Mouse (Mus musculus) heart, embryonic 13.5 days (tissue): Measurements from ENCODE around the gene 4430402I18Rik. TPM values are rescaled to one million over a fixed set of nuclear protein-coding genes. Genes with fewer than 3 reads are reported as not detected.
A peak's percentile ranks its signal among the peaks of the same experiment; 100 is the strongest.

Source experiments
- ATAC-seq: fragments of 200-750 bp; cut with Nextera tagmentation; 2 replicates; pipeline ENCODE4 v1.8.0; 2017; ENCODE audit warnings: moderate TSS enrichment; ENCODE audit not compliant: insufficient number of reproducible peaks, low FRiP score, low TSS enrichment; ENCODE audit errors: extremely low read depth
- H3K27ac ChIP-seq: fragments of 300-500 bp; sonication (generic); replicated peaks from 2 replicates; pipeline ENCODE4 v1.5.1; 2015; ENCODE audit warnings: moderate library complexity, mild to moderate bottlenecking, inconsistent platforms
- H3K27me3 ChIP-seq: fragments of 300-500 bp; sonication (generic); replicated peaks from 2 replicates; pipeline ENCODE4 v1.6.1; 2015; ENCODE audit warnings: mild to moderate bottlenecking, inconsistent platforms
- H3K36me3 ChIP-seq: fragments of 300-500 bp; sonication (generic); 2 replicates; pipeline ENCODE4 v1.6.1; 2015; ENCODE audit warnings: mild to moderate bottlenecking, inconsistent platforms
- H3K4me1 ChIP-seq: fragments of 300-500 bp; sonication (generic); 2 replicates; pipeline ENCODE4 v1.6.1; 2015; ENCODE audit warnings: inconsistent platforms
- H3K4me2 ChIP-seq: fragments of 300-500 bp; sonication (generic); 2 replicates; pipeline ENCODE4 v1.6.1; 2015; ENCODE audit warnings: inconsistent platforms, mild to moderate bottlenecking, moderate library complexity
- H3K4me3 ChIP-seq: fragments of 300-500 bp; sonication (generic); 2 replicates; pipeline ENCODE4 v1.5.1; 2015; ENCODE audit warnings: moderate library complexity, mild to moderate bottlenecking, inconsistent platforms
- H3K9ac ChIP-seq: fragments of 300-500 bp; sonication (generic); 2 replicates; pipeline ENCODE4 v1.6.1; 2015; ENCODE audit warnings: inconsistent platforms, mild to moderate bottlenecking, moderate library complexity
- H3K9me3 ChIP-seq: fragments of 300-500 bp; sonication (generic); 2 replicates; pipeline ENCODE4 v1.6.1; 2016; ENCODE audit warnings: inconsistent platforms
- WGBS: fragments of 180-500 bp; shearing (Covaris S2); methylation state at CpG from one replicate; pipeline ENCODE4 v1.1.7; 2015; ENCODE audit warnings: mixed read lengths; 5-methylcytosine and 5-hydroxymethylcytosine counted together
- polyA plus RNA-seq: library from polyadenylated mRNA; unstranded; fragments of >200 nt; fragmentation: Nextera tagmentation; extraction: Ambion mirVana; gene quantifications from 2 replicates; pipeline ENCODE4 v1.2.1, GENCODE M21; 2015

The 4430402I18Rik gene
- polyA plus RNA-seq, 1 experiment from 2014 or later, result 6.8 TPM

GRCm38 (mm10) chr19:28995366-28995765 lies 27.8 kb upstream of the 4430402I18Rik start:
- no peak overlapping the region for H3K9ac ChIP-seq
- no peak overlapping the region for H3K27ac ChIP-seq
- 88% methylated on average over 5 of the region's 5 CpGs for WGBS
- H3K4me3 ChIP-seq, result no peak overlapping the region
- H3K4me1 ChIP-seq, result peaks cover 11% of the 10 kb centered on the region
- no peak overlapping the region for H3K4me2 ChIP-seq
- no peaks in the 10 kb centered on the region for H3K9me3 ChIP-seq
- H3K27me3 ChIP-seq, result no peaks in the 10 kb centered on the region
- peaks cover 59% of the 10 kb centered on the region for H3K36me3 ChIP-seq
- no peak for ATAC-seq

- no peak for ATAC-seq
- H3K9ac ChIP-seq, result no peak overlapping the region
- H3K4me1 ChIP-seq, result peaks cover 11% of the 10 kb centered on the region
- H3K9me3 ChIP-seq, result no peaks in the 10 kb centered on the region
- no peaks in the 10 kb centered on the region for H3K27me3 ChIP-seq
- no peak overlapping the region for H3K4me3 ChIP-seq
- no peak overlapping the region; the same call in 1 of the 2 replicates for H3K27ac ChIP-seq
- peaks cover 54% of the 10 kb centered on the region for H3K36me3 ChIP-seq
- H3K4me2 ChIP-seq, result no peak overlapping the region
- WGBS, result 84% methylated on average over 7 of the region's 7 CpGs
Measured at GRCm38 (mm10) chr19:28994870-28995269, 27.3 kb upstream of the 4430402I18Rik start.

GRCm38 (mm10) chr19:28991391-28991790 lies 23.8 kb upstream of the 4430402I18Rik start:
- Histone ChIP-seq H3K36me3 (peaks cover 37% of the 10 kb centered on the region), H3K9ac (peak overlapping the region; percentile 89), H3K4me3 (peak overlapping the region; percentile 95), H3K27ac (peak overlapping the region; percentile 97), H3K4me1 (peaks cover 19% of the 10 kb centered on the region), H3K9me3 (no peaks in the 10 kb centered on the region), H3K4me2 (peak overlapping the region; percentile 84), H3K27me3 (no peaks in the 10 kb centered on the region)
- ATAC-seq, result no peak
- 62% methylated on average over 5 of the region's 5 CpGs for WGBS

GRCm38 (mm10) chr19:28990590-28991221 lies 23.1 kb upstream of the 4430402I18Rik start:
- Histone ChIP-seq H3K9ac (peak overlapping the region; percentile 89), H3K27ac (peak overlapping the region; percentile 97), H3K4me1 (peaks cover 19% of the 10 kb centered on the region), H3K4me3 (peak overlapping the region; percentile 95), H3K4me2 (peak overlapping the region; percentile 84), H3K9me3 (no peaks in the 10 kb centered on the region), H3K27me3 (no peaks in the 10 kb centered on the region), H3K36me3 (peaks cover 30% of the 10 kb centered on the region)
- WGBS, result under 1% methylated on average over 32 of the region's 41 CpGs
- peak; percentile 44 for ATAC-seq

GRCm38 (mm10) chr19:28990194-28990589 lies 22.6 kb upstream of the 4430402I18Rik start, which contains the start of gene Cdc37l1:
Gene Cdc37l1 (plus strand): TSS chr19:28990352.
- Histone ChIP-seq H3K27me3 (no peaks in the 10 kb centered on the region), H3K4me2 (peak within 1 kb of the TSS; percentile 84), H3K27ac (peak within 1 kb of the TSS; percentile 97), H3K4me1 (peaks cover 19% of the 10 kb centered on the region), H3K4me3 (peak within 1 kb of the TSS; percentile 95), H3K36me3 (peaks cover 25% of the 10 kb centered on the region), H3K9ac (peak within 1 kb of the TSS; percentile 89), H3K9me3 (no peaks in the 10 kb centered on the region)
- peak; percentile 98 for ATAC-seq
- under 1% methylated on average over 37 of the region's 37 CpGs for WGBS

GRCm38 (mm10) chr19:28989515-28989914 lies 21.9 kb upstream of the 4430402I18Rik start:
- Histone ChIP-seq H3K27ac (peak overlapping the region; percentile 97), H3K4me1 (peaks cover 19% of the 10 kb centered on the region), H3K9ac (peak overlapping the region; percentile 89), H3K4me3 (peak overlapping the region; percentile 95), H3K36me3 (peaks cover 18% of the 10 kb centered on the region), H3K27me3 (no peaks in the 10 kb centered on the region), H3K9me3 (no peaks in the 10 kb centered on the region), H3K4me2 (peak overlapping the region; percentile 84)
- ATAC-seq, result no peak
- WGBS, result 47% methylated on average over 8 of the region's 8 CpGs

- Histone ChIP-seq H3K4me3 (no peak overlapping the region), H3K27me3 (0 out of 2 replicates have a peak, but pooled peaks cover 5% of the 10 kb centered on the region), H3K4me1 (no peaks in the 10 kb centered on the region), H3K36me3 (no peaks in the 10 kb centered on the region), H3K4me2 (no peak overlapping the region), H3K27ac (no peak overlapping the region), H3K9me3 (no peaks in the 10 kb centered on the region), H3K9ac (no peak overlapping the region)
- ATAC-seq, result no peak
- WGBS, result 72% methylated on average over 7 of the region's 7 CpGs
Measured at GRCm38 (mm10) chr19:28982617-28983016, 15.0 kb upstream of the 4430402I18Rik start.

GRCm38 (mm10) chr19:28974862-28975611 lies 7.4 kb upstream of the 4430402I18Rik start:
- ATAC-seq, result no peak
- peak overlapping the region; percentile 53 for H3K4me3 ChIP-seq
- H3K36me3 ChIP-seq, result no peaks in the 10 kb centered on the region
- peak overlapping the region; percentile 84 for H3K4me2 ChIP-seq
- 13% methylated on average over 35 of the region's 35 CpGs for WGBS
- no peak overlapping the region for H3K27ac ChIP-seq
- H3K9me3 ChIP-seq, result no peaks in the 10 kb centered on the region
- peaks cover 11% of the 10 kb centered on the region for H3K27me3 ChIP-seq
- peaks cover 2% of the 10 kb centered on the region; the same call in 1 of the 2 replicates for H3K4me1 ChIP-seq
- H3K9ac ChIP-seq, result peak overlapping the region; percentile 78

GRCm38 (mm10) chr19:28970251-28970650 lies 2.7 kb upstream of the 4430402I18Rik start:
- Histone ChIP-seq H3K9me3 (no peaks in the 10 kb centered on the region), H3K4me2 (no peak overlapping the region), H3K9ac (no peak overlapping the region), H3K27me3 (peaks cover 10% of the 10 kb centered on the region), H3K4me3 (no peak overlapping the region), H3K36me3 (0 out of 2 replicates have a peak, but pooled peaks cover 3% of the 10 kb centered on the region), H3K27ac (no peak overlapping the region), H3K4me1 (peaks cover 22% of the 10 kb centered on the region)
- ATAC-seq, result no peak
- 53% methylated on average over 11 of the region's 11 CpGs for WGBS

GRCm38 (mm10) chr19:28969231-28969630 lies 1.6 kb upstream of the 4430402I18Rik start:
- peaks cover 32% of the 10 kb centered on the region for H3K4me1 ChIP-seq
- no peak overlapping the region for H3K4me3 ChIP-seq
- no peak overlapping the region for H3K27ac ChIP-seq
- no peak overlapping the region for H3K4me2 ChIP-seq
- H3K9me3 ChIP-seq, result no peaks in the 10 kb centered on the region
- no peaks in the 10 kb centered on the region for H3K27me3 ChIP-seq
- no peak overlapping the region for H3K9ac ChIP-seq
- ATAC-seq, result no peak
- WGBS, result 81% methylated on average over 5 of the region's 5 CpGs
- 0 out of 2 replicates have a peak, but pooled peaks cover 3% of the 10 kb centered on the region for H3K36me3 ChIP-seq

- 72% methylated on average over 4 of the region's 4 CpGs for WGBS
- no peak overlapping the region for H3K9ac ChIP-seq
- no peaks in the 10 kb centered on the region for H3K27me3 ChIP-seq
- H3K9me3 ChIP-seq, result no peaks in the 10 kb centered on the region
- H3K27ac ChIP-seq, result no peak overlapping the region
- 0 out of 2 replicates have a peak, but pooled peaks cover 3% of the 10 kb centered on the region for H3K36me3 ChIP-seq
- ATAC-seq, result no peak
- peaks cover 36% of the 10 kb centered on the region for H3K4me1 ChIP-seq
- H3K4me2 ChIP-seq, result no peak overlapping the region
- H3K4me3 ChIP-seq, result no peak overlapping the region
Measured at GRCm38 (mm10) chr19:28968178-28968577, 578 bp upstream of the 4430402I18Rik start.
